Comparison of ENCODE assay signal across 8 mouse cellular contexts in the genomic region with DNA sequence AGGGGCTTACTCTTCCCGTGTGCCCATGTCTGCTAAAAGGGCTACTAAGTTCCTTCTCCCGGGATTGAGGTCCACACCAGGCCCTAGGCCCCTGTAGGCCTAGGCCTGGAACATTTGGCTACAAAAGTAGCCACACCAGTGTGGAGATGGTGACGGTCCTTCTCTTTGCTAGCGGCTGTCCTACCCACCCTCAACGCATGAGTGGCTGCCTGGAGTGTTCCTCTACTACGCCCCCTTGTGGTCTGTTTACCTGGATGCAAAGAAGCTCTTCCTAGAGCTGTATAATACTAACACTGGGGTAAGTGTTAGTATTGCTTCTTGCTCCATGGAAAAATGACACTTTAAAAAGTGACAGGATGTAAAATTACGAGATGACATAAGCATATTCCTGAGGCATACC.
A peak's percentile ranks its signal among the peaks of the same experiment; 100 is the strongest.
DNase-seq lines count a peak whose midpoint lies in the region; ATAC-seq and TF ChIP-seq lines count a peak whose summit lies in the region.

No protein-coding gene starts in this region.

- peak overlapping the region; percentile 9; the same call in 1 of the 2 replicates for H3K4me3 ChIP-seq in heart, embryonic 15.5 days
- H3K4me3 ChIP-seq in bone marrow macrophage, adult 2 months (ENCODE audit: insufficient read depth, low read length): peak overlapping the region; percentile 96
- H3K4me3 ChIP-seq in forebrain, embryonic 13.5 days: no peak overlapping the region

- H3K9me3 ChIP-seq in heart, embryonic 15.5 days (replicated peaks): no peaks in the 10 kb centered on the region
- no peaks in the 10 kb centered on the region for H3K9me3 ChIP-seq in forebrain, embryonic 13.5 days (replicated peaks)

- WGBS in heart, embryonic 15.5 days: 53% methylated on average over 7 of the region's 7 CpGs
- 58% methylated on average over 7 of the region's 7 CpGs for WGBS in forebrain, embryonic 13.5 days

- H3K4me1 ChIP-seq in heart, embryonic 15.5 days (replicated peaks): peaks cover 51% of the 10 kb centered on the region
- H3K4me1 ChIP-seq in bone marrow macrophage, adult 2 months (ENCODE audit: control insufficient read depth, insufficient read depth, low read length): peaks cover 53% of the 10 kb centered on the region
- peaks cover 36% of the 10 kb centered on the region for H3K4me1 ChIP-seq in forebrain, embryonic 13.5 days

- H3K4me2 ChIP-seq in heart, embryonic 15.5 days: no peak overlapping the region
- no peak overlapping the region for H3K4me2 ChIP-seq in forebrain, embryonic 13.5 days

- no peaks in the 10 kb centered on the region for H3K36me3 ChIP-seq in heart, embryonic 15.5 days
- H3K36me3 ChIP-seq in forebrain, embryonic 13.5 days (ENCODE audit: poor library complexity, severe bottlenecking): no peaks in the 10 kb centered on the region

- peak; percentile 67 for TF ChIP-seq CTCF in bone marrow macrophage, adult 2 months (IDR thresholded peaks at IDR 0.05; ENCODE audit: low read depth, low read length)

- no peak for TF ChIP-seq POLR2A in bone marrow macrophage, adult 2 months (IDR thresholded peaks at IDR 0.05; ENCODE audit: borderline replicate concordance, low read depth, low read length)

- 0 out of 2 replicates have a peak, but pooled peaks cover 3% of the 10 kb centered on the region for H3K27me3 ChIP-seq in heart, embryonic 15.5 days
- H3K27me3 ChIP-seq in forebrain, embryonic 13.5 days: peaks cover 22% of the 10 kb centered on the region

- no peak overlapping the region for H3K9ac ChIP-seq in heart, embryonic 15.5 days
- H3K9ac ChIP-seq in forebrain, embryonic 13.5 days: no peak overlapping the region

- no peak for DNase-seq in heart, postnatal 25 days (ENCODE audit: low spot score)
- DNase-seq in 416B (ENCODE audit: low read depth): peak; percentile 62
- DNase-seq in mesoderm, embryonic 11.5 days (ENCODE audit: low read depth, low spot score): peak; percentile 59
- no peak for DNase-seq in natural killer cell, adult 2 months (ENCODE audit: low spot score in 2 of 2)

- ATAC-seq in heart, embryonic 15.5 days (replicated peaks; ENCODE audit: insufficient number of reproducible peaks, insufficient read depth, low FRiP score, low read depth): no peak
- peak; percentile 26 to 33; a peak in 3 of 4 replicates for ATAC-seq in hematopoietic stem cell, adult 5-6 weeks (replicated peaks in 1 of 2; ENCODE audit: insufficient read depth in 1 of 2, low FRiP score in 2 of 2, low TSS enrichment in 1 of 2, low read depth in 1 of 2, poor library complexity in 2 of 2, severe bottlenecking in 2 of 2)
- no peak for ATAC-seq in forebrain, embryonic 13.5 days

- intact Hi-C loops in heart, postnatal 25 days (cut with DNase I): no loop called here

- 0 out of 2 replicates have a peak overlapping the region, but pooled peaks have one; percentile 7 for H3K27ac ChIP-seq in heart, embryonic 15.5 days
- peak overlapping the region; percentile 92 for H3K27ac ChIP-seq in bone marrow macrophage, adult 2 months (ENCODE audit: insufficient read depth, low read depth, low read length)
- H3K27ac ChIP-seq in forebrain, embryonic 13.5 days: no peak overlapping the region

Comparison
In these comparisons a context has a peak if more than half of its experiments do, and no peak if none do; other contexts are left out.
1. ATAC-seq: peak in hematopoietic stem cell, adult 5-6 weeks (2 of 2); none in heart, embryonic 15.5 days (single experiment) and forebrain, embryonic 13.5 days (single experiment).
2. DNase-seq: peak in 416B (single experiment) and mesoderm, embryonic 11.5 days (single experiment); none in heart, postnatal 25 days (single experiment) and natural killer cell, adult 2 months (0 of 2).